Mouse (Mus musculus) limb, embryonic 14.5 days (tissue): Measurements from ENCODE around the gene Olfr419. TPM values are rescaled to one million over a fixed set of nuclear protein-coding genes. Genes with fewer than 3 reads are reported as not detected.

Experiments
- ATAC-seq: fragments of 200-750 bp; cut with Nextera tagmentation; 2 replicates; pipeline ENCODE4 v1.8.0; 2017; ENCODE audit warnings: low read depth, moderate number of reproducible peaks, moderate TSS enrichment; ENCODE audit not compliant: low FRiP score
- DNase-seq: peaks from one replicate; pipeline ENCODE4 v3.0.0-alpha.2; 2015; ENCODE audit warnings: low spot score
- H3K27ac ChIP-seq: fragments of 300-500 bp; sonication (generic); replicated peaks from 2 replicates; pipeline ENCODE4 v1.5.1; 2014; ENCODE audit warnings: low read depth, mild to moderate bottlenecking, low read length, moderate library complexity, mixed read lengths
- H3K27me3 ChIP-seq: fragments of 300-500 bp; sonication (generic); 2 replicates; pipeline ENCODE4 v1.6.1; 2014; ENCODE audit warnings: low read length, mixed read lengths; ENCODE audit not compliant: control insufficient read depth, insufficient read depth
- H3K36me3 ChIP-seq: fragments of 300-500 bp; sonication (generic); 2 replicates; pipeline ENCODE4 v1.6.1; 2014; ENCODE audit warnings: mild to moderate bottlenecking, low read length, moderate library complexity, mixed read lengths; ENCODE audit not compliant: control insufficient read depth, insufficient read depth
- H3K4me1 ChIP-seq: fragments of 300-500 bp; sonication (generic); 2 replicates; pipeline ENCODE4 v1.6.1; 2014; ENCODE audit warnings: antibody characterized with exemption, low read length, mixed read lengths; ENCODE audit not compliant: control insufficient read depth, insufficient read depth
- H3K4me2 ChIP-seq: fragments of 300-500 bp; sonication (generic); replicated peaks from 2 replicates; pipeline ENCODE4 v1.6.1; 2014; ENCODE audit warnings: low read depth, mild to moderate bottlenecking, low read length, moderate library complexity; ENCODE audit not compliant: severe bottlenecking
- H3K4me3 ChIP-seq: fragments of 300-500 bp; sonication (generic); replicated peaks from 2 replicates; pipeline ENCODE4 v1.5.1; 2014; ENCODE audit warnings: low read length
- H3K9ac ChIP-seq: fragments of 300-500 bp; sonication (generic); 2 replicates; pipeline ENCODE4 v1.6.1; 2014; ENCODE audit warnings: mild to moderate bottlenecking, low read depth, low read length, moderate library complexity; ENCODE audit not compliant: severe bottlenecking
- H3K9me3 ChIP-seq: fragments of 300-500 bp; sonication (generic); 2 replicates; pipeline ENCODE4 v1.6.1; 2016; ENCODE audit warnings: low read length; ENCODE audit not compliant: control insufficient read depth
- POLR2A ChIP-seq: fragments of 200-500 bp; IDR thresholded peaks from 2 replicates; pipeline ENCODE4 v1.8.0; 2012; ENCODE audit warnings: inconsistent platforms, mild to moderate bottlenecking, moderate library complexity, borderline replicate concordance; ENCODE audit not compliant: insufficient read depth, insufficient read length; ENCODE audit errors: extremely low read depth
- WGBS: fragments of 180-500 bp; shearing (Covaris S2); extraction: QIAGEN DNeasy Blood & Tissue Kit; methylation state at CpG from one replicate; pipeline ENCODE4 v1.1.7; 2014; 5-methylcytosine and 5-hydroxymethylcytosine counted together
- polyA plus RNA-seq, 2 experiments: library from polyadenylated mRNA; depleted of rRNA in 1 of 2; stranded (reverse) in 1 of 2; unstranded in 1 of 2; fragments of >200 nt; fragmentation: Nextera tagmentation in 1 of 2; extraction: Ambion mirVana in 1 of 2; gene quantifications; 2 replicates each; pipeline versions ENCODE4 v1.2.1 to v1.2.3; 2012 to 2014

The Olfr419 gene
- polyA plus RNA-seq (2012; rRNA removed) (not detected in 2 replicates), polyA plus RNA-seq (2014; fragmentation: Nextera tagmentation; extraction: Ambion mirVana) (not detected in 2 replicates)

DNA sequence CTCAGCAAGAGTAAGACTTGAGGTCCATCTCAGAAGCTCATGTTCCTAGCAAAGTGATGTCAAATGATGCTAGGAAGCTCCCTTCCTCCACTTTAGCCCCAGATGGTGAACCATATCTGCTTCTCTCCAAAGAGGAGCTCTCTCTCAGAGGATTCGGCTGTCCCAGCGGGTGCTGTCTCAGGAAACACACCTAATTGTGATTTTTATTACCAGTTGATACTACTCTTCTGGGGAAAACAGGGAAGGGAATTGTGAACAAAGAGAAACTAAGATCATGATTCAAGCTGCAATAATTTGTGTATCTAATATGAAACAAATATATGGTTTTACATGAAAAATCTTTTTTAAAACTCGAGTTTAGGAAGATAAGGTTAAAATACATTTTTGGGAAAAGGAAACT lies at the start of gene Olfr419:
Olfr419 (minus strand) TSS at position 101 of the 400 bp plus-strand sequence.
- Histone ChIP-seq H3K9me3 (no peaks in the 10 kb centered on the region), H3K27me3 (no peaks in the 10 kb centered on the region), H3K4me3 (no peak within 1 kb of the TSS), H3K9ac (no peak within 1 kb of the TSS), H3K4me2 (no peak within 1 kb of the TSS), H3K4me1 (no peaks in the 10 kb centered on the region), H3K27ac (no peak within 1 kb of the TSS), H3K36me3 (no peaks in the 10 kb centered on the region)
- DNase-seq (no peak), ATAC-seq (no peak)
- no peak for TF ChIP-seq POLR2A
- 65% methylated on average over 3 of the region's 3 CpGs for WGBS

- Histone ChIP-seq H3K4me1 (no peaks in the 10 kb centered on the region), H3K9me3 (no peaks in the 10 kb centered on the region), H3K9ac (no peak overlapping the region), H3K4me3 (no peak overlapping the region), H3K27me3 (no peaks in the 10 kb centered on the region), H3K36me3 (no peaks in the 10 kb centered on the region), H3K27ac (no peak overlapping the region), H3K4me2 (no peak overlapping the region)
- ATAC-seq (no peak), DNase-seq (no peak)
- WGBS, result 81% methylated on average over 3 of the region's 3 CpGs
- TF ChIP-seq POLR2A, result no peak
Observed at GRCm38 (mm10) chr1:174270643-174271042, 18.8 kb upstream of the Olfr419 start.

GRCm38 (mm10) chr1:174269162-174269561 lies 17.3 kb upstream of the Olfr419 start:
- Histone ChIP-seq H3K4me2 (no peak overlapping the region), H3K27ac (no peak overlapping the region), H3K9ac (no peak overlapping the region), H3K4me1 (no peaks in the 10 kb centered on the region), H3K9me3 (no peaks in the 10 kb centered on the region), H3K4me3 (no peak overlapping the region), H3K27me3 (no peaks in the 10 kb centered on the region), H3K36me3 (no peaks in the 10 kb centered on the region)
- WGBS, result 61% methylated on average over 4 of the region's 4 CpGs
- ATAC-seq (no peak), DNase-seq (no peak)
- no peak for TF ChIP-seq POLR2A

DNA sequence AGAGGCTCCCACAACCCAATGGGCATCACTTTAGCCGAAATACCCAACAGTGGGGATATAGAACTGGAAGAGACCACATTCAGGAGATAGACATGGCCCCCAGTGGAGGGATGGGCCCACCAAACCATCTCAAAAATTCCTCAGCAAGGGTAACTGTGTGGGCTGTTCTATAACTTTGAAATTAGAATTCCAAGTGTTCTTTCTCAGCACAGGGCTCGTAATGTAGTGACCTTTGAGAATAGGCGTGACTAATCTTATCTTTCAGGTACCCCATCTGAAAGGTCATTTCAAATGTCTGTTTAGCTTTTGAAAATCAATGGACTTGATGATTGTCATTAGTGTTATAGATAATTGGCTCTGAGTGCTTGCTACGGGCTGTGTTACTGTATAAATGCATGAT lies 16.0 kb upstream of the Olfr419 start:
- DNase-seq, result no peak
- no peak for TF ChIP-seq POLR2A
- H3K9ac ChIP-seq, result no peak overlapping the region
- no peak overlapping the region for H3K4me2 ChIP-seq
- H3K4me3 ChIP-seq, result no peak overlapping the region
- no peaks in the 10 kb centered on the region for H3K9me3 ChIP-seq
- 88% methylated on average over 4 of the region's 4 CpGs for WGBS
- H3K36me3 ChIP-seq, result no peaks in the 10 kb centered on the region
- H3K27ac ChIP-seq, result no peak overlapping the region
- H3K4me1 ChIP-seq, result no peaks in the 10 kb centered on the region
- ATAC-seq, result no peak
- no peaks in the 10 kb centered on the region for H3K27me3 ChIP-seq

DNA sequence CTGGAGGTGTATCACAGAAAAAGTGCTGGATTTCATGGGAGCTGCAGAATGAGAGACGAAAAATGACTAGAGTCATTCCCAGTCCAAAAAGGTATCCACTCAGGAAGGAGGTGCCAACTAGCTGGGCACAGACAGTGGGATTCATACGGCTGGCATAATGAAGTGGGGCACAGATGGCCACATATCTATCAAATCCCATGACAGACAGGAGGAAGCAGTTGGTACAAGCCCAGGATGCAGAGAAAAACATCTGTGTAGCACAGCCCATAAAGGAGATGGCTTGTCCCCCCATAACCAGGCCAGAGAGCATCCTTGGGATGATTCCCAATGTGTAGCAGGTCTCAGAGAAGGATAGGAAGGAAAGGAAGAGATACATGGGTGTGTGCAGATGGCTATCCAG lies 1.5 kb downstream of the Olfr419 start:
- no peak overlapping the region for H3K9ac ChIP-seq
- no peak overlapping the region for H3K4me2 ChIP-seq
- DNase-seq (no peak), ATAC-seq (no peak)
- H3K27me3 ChIP-seq, result no peaks in the 10 kb centered on the region
- no peak overlapping the region for H3K4me3 ChIP-seq
- WGBS, result 75% methylated on average over 2 of the region's 2 CpGs
- no peaks in the 10 kb centered on the region for H3K4me1 ChIP-seq
- H3K9me3 ChIP-seq, result no peaks in the 10 kb centered on the region
- no peak for TF ChIP-seq POLR2A
- H3K27ac ChIP-seq, result no peak overlapping the region
- no peaks in the 10 kb centered on the region for H3K36me3 ChIP-seq

- Histone ChIP-seq H3K36me3 (no peaks in the 10 kb centered on the region), H3K4me3 (no peak overlapping the region), H3K9me3 (no peaks in the 10 kb centered on the region), H3K4me2 (no peak overlapping the region), H3K9ac (no peak overlapping the region), H3K27ac (no peak overlapping the region), H3K27me3 (no peaks in the 10 kb centered on the region), H3K4me1 (no peaks in the 10 kb centered on the region)
- TF ChIP-seq POLR2A, result no peak
- ATAC-seq (no peak), DNase-seq (no peak)
- WGBS, result 87% methylated on average over 6 of the region's 6 CpGs
Observed at GRCm38 (mm10) chr1:174247170-174247569, 4.7 kb downstream of the Olfr419 start.
